Mouse (Mus musculus) CH12.LX (cell line): ENCODE data around the gene Prrc2b. TPM values are rescaled to one million over a fixed set of nuclear protein-coding genes. Genes with fewer than 3 reads are reported as not detected.

Source experiments
- DNase-seq: peaks from one replicate; pipeline ENCODE4 v3.0.0-alpha.2; 2013; ENCODE audit errors: extremely low read depth
- H3K27ac ChIP-seq: 2 replicates; pipeline ENCODE4 v1.5.1; 2012; ENCODE audit warnings: low read depth, mild to moderate bottlenecking, control low read depth, moderate library complexity; ENCODE audit not compliant: insufficient read depth
- H3K27me3 ChIP-seq: replicated peaks from 2 replicates; pipeline ENCODE3; 2012; ENCODE audit warnings: inconsistent platforms
- H3K36me3 ChIP-seq, 2 experiments: replicated peaks in 1 of 2; 2 replicates each; pipeline versions ENCODE3 to v1.6.1; 2012; ENCODE audit warnings: inconsistent platforms in 1 of 2, low read length in 1 of 2, mild to moderate bottlenecking in 1 of 2, mixed read lengths in 1 of 2, moderate library complexity in 1 of 2; ENCODE audit not compliant: control insufficient read depth in 1 of 2, insufficient read depth in 1 of 2
- H3K4me1 ChIP-seq, 2 experiments: 2 replicates each; pipeline ENCODE4 v1.6.1; 2012; ENCODE audit warnings: inconsistent platforms in 1 of 2, moderate library complexity in 1 of 2; ENCODE audit not compliant: insufficient read depth in 2 of 2, control insufficient read depth in 1 of 2
- H3K4me2 ChIP-seq: 2 replicates; pipeline ENCODE4 v1.6.1; 2012; ENCODE audit warnings: low read depth, mild to moderate bottlenecking, control low read depth; ENCODE audit not compliant: poor library complexity, insufficient read depth, severe bottlenecking
- H3K4me3 ChIP-seq, 3 experiments: fragments of 150-350 bp in 1 of 3; sonication (generic) in 1 of 3; replicated peaks in 1 of 3; 2 replicates each; pipeline versions ENCODE3 to v1.5.1; 2011 to 2012; ENCODE audit warnings: low read depth in 2 of 3, low read length in 2 of 3, mild to moderate bottlenecking in 2 of 3, moderate library complexity in 2 of 3, control low read depth in 1 of 3, improper control_type of control experiment in 1 of 3, inconsistent platforms in 1 of 3, mixed read lengths in 1 of 3; ENCODE audit not compliant: poor library complexity in 1 of 3
- H3K79me2 ChIP-seq: replicated peaks from 2 replicates; pipeline ENCODE4 v1.6.1; 2012; ENCODE audit warnings: mild to moderate bottlenecking, moderate library complexity; ENCODE audit not compliant: control insufficient read depth, poor library complexity, insufficient read depth, severe bottlenecking; ENCODE audit errors: extremely low read depth
- H3K9ac ChIP-seq: 2 replicates; pipeline ENCODE4 v1.6.1; 2012; ENCODE audit warnings: low read depth, mild to moderate bottlenecking, control low read depth, moderate library complexity; ENCODE audit not compliant: insufficient read depth
- H3K9me3 ChIP-seq: replicated peaks from 2 replicates; pipeline ENCODE3; 2012; ENCODE audit warnings: low read length, inconsistent platforms, mixed read lengths
- CHD1 ChIP-seq: IDR thresholded peaks from 2 replicates; pipeline ENCODE4 v1.6.1; 2012; ENCODE audit warnings: low read depth, low read length, improper control_type of control experiment, inconsistent platforms
- CTCF ChIP-seq, 2 experiments: IDR thresholded peaks in 1 of 2; conservative IDR thresholded peaks in 1 of 2; 2 replicates each; pipeline ENCODE4 v1.5.1; 2011 to 2012; ENCODE audit warnings: low read depth in 2 of 2, low read length in 2 of 2, improper control_type of control experiment in 1 of 2, inconsistent platforms in 1 of 2, mild to moderate bottlenecking in 1 of 2, moderate library complexity in 1 of 2
- EP300 ChIP-seq: IDR thresholded peaks from 2 replicates; pipeline ENCODE4 v1.6.1; 2011; ENCODE audit warnings: low read length, improper control_type of control experiment
- ETS1 ChIP-seq: conservative IDR thresholded peaks from 2 replicates; pipeline ENCODE4 v1.6.1; 2012; ENCODE audit warnings: low read depth, mild to moderate bottlenecking, inconsistent platforms, low read length, improper control_type of control experiment, moderate library complexity
- GABPA ChIP-seq: IDR thresholded peaks from 2 replicates; pipeline ENCODE4 v1.6.1; 2012; ENCODE audit warnings: low read depth, low read length, improper control_type of control experiment, inconsistent platforms; ENCODE audit not compliant: insufficient replicate concordance
- HCFC1 ChIP-seq: IDR thresholded peaks from 2 replicates; pipeline ENCODE4 v1.6.1; 2012; ENCODE audit warnings: low read depth, mild to moderate bottlenecking, inconsistent platforms, low read length, improper control_type of control experiment
- IRF4 ChIP-seq: IDR thresholded peaks from 2 replicates; pipeline ENCODE4 v1.6.1; 2014; ENCODE audit warnings: low read depth, mild to moderate bottlenecking, inconsistent platforms, low read length, improper control_type of control experiment
- KAT2A ChIP-seq: IDR thresholded peaks from 2 replicates; pipeline ENCODE4 v1.6.1; 2012; ENCODE audit warnings: low read length, improper control_type of control experiment, inconsistent platforms; ENCODE audit not compliant: insufficient replicate concordance
- MAZ ChIP-seq: IDR thresholded peaks from 2 replicates; pipeline ENCODE4 v1.6.1; 2012; ENCODE audit warnings: low read depth, mild to moderate bottlenecking, inconsistent platforms, low read length, improper control_type of control experiment, moderate library complexity
- MEF2A ChIP-seq: IDR thresholded peaks from 2 replicates; pipeline ENCODE4 v1.6.1; 2014; ENCODE audit warnings: low read depth, mild to moderate bottlenecking, inconsistent platforms, low read length, improper control_type of control experiment, borderline replicate concordance
- NELFE ChIP-seq: IDR thresholded peaks from 2 replicates; pipeline ENCODE4 v1.6.1; 2011; ENCODE audit warnings: low read depth, low read length, improper control_type of control experiment
- NRF1 ChIP-seq: IDR thresholded peaks from 2 replicates; pipeline ENCODE4 v1.6.1; 2014; ENCODE audit warnings: low read depth, mild to moderate bottlenecking, inconsistent platforms, low read length, improper control_type of control experiment, moderate library complexity
- PAX5 ChIP-seq: IDR thresholded peaks from 2 replicates; pipeline ENCODE4 v1.6.1; 2012; ENCODE audit warnings: low read length, inconsistent platforms, mixed read lengths
- POLR2A ChIP-seq: IDR thresholded peaks from 2 replicates; pipeline ENCODE4 v1.6.1; 2011; ENCODE audit warnings: low read depth, mild to moderate bottlenecking, improper control_type of control experiment, low read length
- POLR2AphosphoS2 ChIP-seq: IDR thresholded peaks from 2 replicates; pipeline ENCODE4 v1.6.1; 2011; ENCODE audit warnings: low read depth, low read length, improper control_type of control experiment
- SIN3A ChIP-seq: IDR thresholded peaks from 2 replicates; pipeline ENCODE4 v1.6.1; 2012; ENCODE audit warnings: low read length, improper control_type of control experiment, inconsistent platforms
- SMC3 ChIP-seq: IDR thresholded peaks from 2 replicates; pipeline ENCODE4 v1.6.1; 2011; ENCODE audit warnings: low read depth, low read length, improper control_type of control experiment
- TBP ChIP-seq: conservative IDR thresholded peaks from 2 replicates; pipeline ENCODE4 v1.6.1; 2011; ENCODE audit warnings: low read depth, low read length, improper control_type of control experiment
- TCF12 ChIP-seq: IDR thresholded peaks from 2 replicates; pipeline ENCODE4 v1.6.1; 2014; ENCODE audit warnings: low read depth, mild to moderate bottlenecking, inconsistent platforms, low read length, improper control_type of control experiment
- UBTF ChIP-seq: IDR thresholded peaks from 2 replicates; pipeline ENCODE4 v1.6.1; 2012; ENCODE audit warnings: low read depth, mild to moderate bottlenecking, inconsistent platforms, low read length, improper control_type of control experiment, moderate library complexity
- USF1 ChIP-seq: IDR thresholded peaks from 2 replicates; pipeline ENCODE4 v1.6.1; 2014; ENCODE audit warnings: low read depth, mild to moderate bottlenecking, inconsistent platforms, low read length, improper control_type of control experiment
- ZC3H11A ChIP-seq: IDR thresholded peaks from 2 replicates; pipeline ENCODE4 v1.6.1; 2012; ENCODE audit warnings: low read depth, mild to moderate bottlenecking, inconsistent platforms, low read length, improper control_type of control experiment
- ZKSCAN1 ChIP-seq: IDR thresholded peaks from 2 replicates; pipeline ENCODE4 v1.6.1; 2012; ENCODE audit warnings: low read depth, inconsistent platforms, low read length, improper control_type of control experiment, borderline replicate concordance
- ZMIZ1 ChIP-seq: IDR thresholded peaks from 2 replicates; pipeline ENCODE4 v1.6.1; 2012; ENCODE audit warnings: low read depth, mild to moderate bottlenecking, inconsistent platforms, low read length, improper control_type of control experiment
- ZNF384 ChIP-seq: IDR thresholded peaks from 2 replicates; pipeline ENCODE4 v1.6.1; 2012; ENCODE audit warnings: low read depth, low read length, improper control_type of control experiment, inconsistent platforms
- dilution Hi-C: fragments of 300-500 bp; cut with MboI; formaldehyde crosslinking; loops from 2 replicates; pipeline ENCODE4 v1.14.3; 2020; ENCODE audit warnings: low sequenced_read_pairs; ENCODE audit not compliant: extremely low pct_unique_long_range_greater_than_20kb, extremely low pct_ligation_motif_present
- in situ Hi-C: fragments of 300-500 bp; cut with MboI; formaldehyde crosslinking; loops from 3 replicates; pipeline ENCODE4 v1.14.3; 2019; ENCODE audit warnings: low sequenced_read_pairs, low pct_ligation_motif_present, low pct_unique_long_range_greater_than_20kb, mixed read lengths
- polyA plus RNA-seq: library from polyadenylated mRNA; unstranded; fragments of >175 nt; gene quantifications from 2 replicates; pipeline ENCODE4 v1.2.1, GENCODE M21; 2012; ENCODE audit warnings: low read depth; ENCODE audit not compliant: insufficient read length
- total RNA-seq, 2 experiments: library from RNA; depleted of rRNA; stranded (reverse); fragments of 300-350 nt in 1 of 2; fragments of >200 nt in 1 of 2; gene quantifications; 2 replicates each; pipeline ENCODE4 v1.2.3; 2012 to 2014

Prrc2b gene
- total and polyA plus RNA-seq, 3 experiments: 7.6 to 59.9 (median 42.2) TPM

- no peaks in the 10 kb centered on the region for H3K9me3 ChIP-seq
- H3K27me3 ChIP-seq: no peaks in the 10 kb centered on the region
- no peak overlapping the region for H3K4me2 ChIP-seq
- in situ Hi-C loops: no loop called here
- no peak overlapping the region for H3K4me3 ChIP-seq
- no peak overlapping the region for H3K9ac ChIP-seq
- no peak overlapping the region for H3K27ac ChIP-seq
- peaks cover 97 to 99% of the 10 kb centered on the region in 2 experiments for H3K36me3 ChIP-seq
- dilution Hi-C loops: no loop called here
- H3K4me1 ChIP-seq: no peaks in the 10 kb centered on the region
- DNase-seq: no peak
- H3K79me2 ChIP-seq: peaks cover 5% of the 10 kb centered on the region; the same call in 1 of the 2 replicates
- no peak for TF ChIP-seq GABPA
- no peak for TF ChIP-seq EP300
- no peak for TF ChIP-seq UBTF
- no peak for TF ChIP-seq TCF12
- no peak for TF ChIP-seq ZKSCAN1
- TF ChIP-seq POLR2A: no peak
- no peak for TF ChIP-seq HCFC1
- TF ChIP-seq ETS1: no peak
- no peak for TF ChIP-seq SMC3
- TF ChIP-seq, all 38 proteins: peak for 0
These were observed 53.0 kb downstream of the Prrc2b start for GRCm38 (mm10) chr2:32203853-32204252.

- H3K36me3 ChIP-seq: peaks cover 95 to 99% of the 10 kb centered on the region in 2 experiments
These were observed 56.8 kb downstream of the Prrc2b start for GRCm38 (mm10) chr2:32207682-32208081.

More at GRCm38 (mm10) chr2:32207682-32208081, 56.8 kb downstream of the Prrc2b start:
- dilution Hi-C loops: no loop called here
- DNase-seq: no peak
- H3K9ac ChIP-seq: no peak overlapping the region
- peaks cover 4% of the 10 kb centered on the region; the same call in 1 of the 2 replicates for H3K79me2 ChIP-seq
- TF ChIP-seq KAT2A (no peak), NRF1 (no peak), ZMIZ1 (no peak), CTCF (conservative IDR thresholded peaks at IDR 0.05 in 1 of 2, IDR thresholded peaks at IDR 0.05 in 1 of 2; ENCODE audit: low read depth in 2 of 2, low read length in 2 of 2) (no peak), IRF4 (no peak), ETS1 (no peak), UBTF (no peak), NELFE (no peak), SIN3A (no peak), ZC3H11A (no peak), CHD1 (no peak), POLR2AphosphoS2 (no peak), PAX5 (no peak), USF1 (no peak), MEF2A (no peak), SMC3 (no peak), MAZ (no peak), TBP (no peak), EP300 (no peak), ZNF384 (no peak)
- TF ChIP-seq, all 38 proteins: peak for 0
- no peak overlapping the region for H3K27ac ChIP-seq
- no peaks in the 10 kb centered on the region for H3K27me3 ChIP-seq
- in situ Hi-C loops: no loop called here
- H3K9me3 ChIP-seq: no peaks in the 10 kb centered on the region
- no peak overlapping the region for H3K4me3 ChIP-seq
- H3K4me2 ChIP-seq: no peak overlapping the region
- H3K4me1 ChIP-seq: no peaks in the 10 kb centered on the region
